Mouse (Mus musculus) cortical plate, adult 2 months (tissue): ENCODE data around the gene Cacna1c.

ENCODE experiments used
- CTCF ChIP-seq: fragments of 200-500 bp; IDR thresholded peaks from 2 replicates; pipeline ENCODE4 v1.5.1; 2011; ENCODE audit warnings: mild to moderate bottlenecking, control low read depth, low read length; ENCODE audit not compliant: insufficient read depth; ENCODE audit errors: extremely low read depth
- POLR2A ChIP-seq: fragments of 200-500 bp; IDR thresholded peaks from 2 replicates; pipeline ENCODE4 v1.6.1; 2011; ENCODE audit warnings: mild to moderate bottlenecking, low read length, control low read depth; ENCODE audit not compliant: insufficient read depth; ENCODE audit errors: extremely low read depth

GRCm38 (mm10) chr6:118632491-118632890 is 563.7 kb downstream of the Cacna1c start:
- TF ChIP-seq POLR2A (no peak), CTCF (no peak)
